Mouse (Mus musculus): Measurements from ENCODE around the gene Gm20431.

DNA sequence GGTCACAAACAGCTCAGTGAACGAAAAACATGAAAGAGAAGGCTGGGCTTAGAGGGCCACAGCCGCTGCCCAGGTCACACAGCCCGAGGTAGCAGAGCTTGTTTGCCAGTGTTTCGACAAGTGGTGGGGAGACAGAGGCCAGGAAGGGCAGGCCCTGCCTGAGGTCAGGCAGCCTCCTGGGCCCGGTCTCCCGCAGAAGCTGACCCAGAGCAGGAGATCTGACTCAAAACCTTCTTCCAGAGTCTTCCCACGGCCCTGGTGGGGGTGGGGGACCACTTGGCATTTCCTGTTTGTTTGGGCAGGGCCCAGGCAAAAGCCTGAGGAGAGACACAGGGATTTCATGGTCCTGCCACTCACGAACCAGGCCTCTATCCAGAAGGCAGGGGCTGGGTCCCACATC lies 75.3 kb downstream of the Gm20431 start:
- TF ChIP-seq POLR2A (IDR thresholded peaks at IDR 0.05; ENCODE audit: low read depth, low read length) (no peak), CTCF (IDR thresholded peaks at IDR 0.05; ENCODE audit: extremely low read depth, insufficient read length, insufficient replicate concordance, low read depth, low read length) (no peak)

All from small intestine, adult 2 months (tissue).